Mouse (Mus musculus): ENCODE results near the gene Snap29. TPM values are rescaled to one million over a fixed set of nuclear protein-coding genes. Genes with fewer than 3 reads are reported as not detected.

Gene Snap29
- polyA plus RNA-seq (2016; fragmentation: Nextera tagmentation; extraction: Ambion mirVana): 11.3 and 13.7 TPM in 2 replicates

DNA sequence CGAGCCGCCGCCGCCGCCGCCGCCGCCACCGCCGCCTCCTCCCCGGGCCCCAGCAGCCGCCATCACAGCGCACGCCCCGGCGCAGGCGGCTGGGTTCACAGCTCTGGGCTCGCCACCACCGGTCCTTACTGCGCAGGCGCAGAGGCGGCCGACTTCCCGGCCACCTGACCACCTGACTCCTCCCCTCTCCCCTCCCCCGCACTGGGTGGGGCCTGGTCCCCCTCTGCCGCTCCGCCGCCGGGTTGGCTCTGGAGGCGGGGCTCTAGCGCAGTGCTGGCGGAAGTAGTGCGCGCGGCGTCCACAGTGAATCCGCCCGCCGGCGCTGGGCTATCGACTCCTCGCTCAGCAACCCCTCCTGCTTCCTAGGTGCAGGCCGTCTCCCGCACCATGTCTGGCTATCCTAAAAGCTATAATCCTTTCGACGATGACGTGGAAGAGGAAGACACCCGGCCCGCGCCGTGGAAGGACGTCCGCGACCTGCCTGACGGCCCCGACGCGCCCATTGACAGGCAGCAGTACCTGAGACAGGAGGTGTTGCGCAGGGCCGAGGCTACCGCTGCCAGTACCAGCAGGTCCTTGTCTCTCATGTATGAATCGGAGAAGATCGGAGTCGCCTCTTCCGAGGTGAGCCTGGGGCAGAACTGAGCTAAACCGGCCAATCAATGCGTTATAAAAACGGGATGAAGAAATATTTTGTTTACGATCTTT, at the start of gene Snap29, which contains the start of gene Pi4ka:
Snap29 (plus strand) TSS at position 251 of the 708 bp plus-strand sequence.
Pi4ka (minus strand) TSS at position 579 of the 708 bp plus-strand sequence.
- Histone ChIP-seq H3K36me3 (peaks cover 8% of the 10 kb centered on the region), H3K27ac (replicated peaks) (peak within 1 kb of the TSS; percentile 93), H3K4me1 (peaks cover 26% of the 10 kb centered on the region), H3K27me3 (ENCODE audit: low read depth, poor library complexity, severe bottlenecking) (no peaks in the 10 kb centered on the region), H3K9me3 (replicated peaks) (no peaks in the 10 kb centered on the region), H3K4me3 (peak within 1 kb of the TSS; percentile 87)
- DNase-seq (ENCODE audit: low spot score): peak; percentile 100
- WGBS: under 1% methylated on average over 65 of the region's 69 CpGs

- Histone ChIP-seq H3K4me3 (no peak overlapping the region), H3K9me3 (replicated peaks) (no peaks in the 10 kb centered on the region), H3K27ac (replicated peaks) (no peak overlapping the region), H3K36me3 (peaks cover 68% of the 10 kb centered on the region), H3K4me1 (no peaks in the 10 kb centered on the region), H3K27me3 (ENCODE audit: low read depth, poor library complexity, severe bottlenecking) (no peaks in the 10 kb centered on the region)
- 88% methylated on average over 6 of the region's 6 CpGs for WGBS
- DNase-seq (ENCODE audit: low spot score): no peak
Observed at GRCm38 (mm10) chr16:17356031-17356430, 49.8 kb upstream of the Snap29 start.

- 97% methylated on average over 4 of the region's 4 CpGs for WGBS
- Histone ChIP-seq H3K4me3 (no peak overlapping the region), H3K36me3 (peaks cover 52% of the 10 kb centered on the region), H3K9me3 (replicated peaks) (no peaks in the 10 kb centered on the region), H3K27me3 (ENCODE audit: low read depth, poor library complexity, severe bottlenecking) (no peaks in the 10 kb centered on the region), H3K27ac (replicated peaks) (no peak overlapping the region), H3K4me1 (no peaks in the 10 kb centered on the region)
- no peak for DNase-seq (ENCODE audit: low spot score)
Observed at GRCm38 (mm10) chr16:17358787-17359186, 47.0 kb upstream of the Snap29 start.

GRCm38 (mm10) chr16:17382306-17382705, 23.5 kb upstream of the Snap29 start:
- Histone ChIP-seq H3K9me3 (replicated peaks) (no peaks in the 10 kb centered on the region), H3K36me3 (peaks cover 36% of the 10 kb centered on the region), H3K27me3 (ENCODE audit: low read depth, poor library complexity, severe bottlenecking) (no peaks in the 10 kb centered on the region), H3K4me1 (no peaks in the 10 kb centered on the region), H3K27ac (replicated peaks) (no peak overlapping the region), H3K4me3 (no peak overlapping the region)
- 97% methylated on average over 4 of the region's 4 CpGs for WGBS
- DNase-seq (ENCODE audit: low spot score): no peak

DNA sequence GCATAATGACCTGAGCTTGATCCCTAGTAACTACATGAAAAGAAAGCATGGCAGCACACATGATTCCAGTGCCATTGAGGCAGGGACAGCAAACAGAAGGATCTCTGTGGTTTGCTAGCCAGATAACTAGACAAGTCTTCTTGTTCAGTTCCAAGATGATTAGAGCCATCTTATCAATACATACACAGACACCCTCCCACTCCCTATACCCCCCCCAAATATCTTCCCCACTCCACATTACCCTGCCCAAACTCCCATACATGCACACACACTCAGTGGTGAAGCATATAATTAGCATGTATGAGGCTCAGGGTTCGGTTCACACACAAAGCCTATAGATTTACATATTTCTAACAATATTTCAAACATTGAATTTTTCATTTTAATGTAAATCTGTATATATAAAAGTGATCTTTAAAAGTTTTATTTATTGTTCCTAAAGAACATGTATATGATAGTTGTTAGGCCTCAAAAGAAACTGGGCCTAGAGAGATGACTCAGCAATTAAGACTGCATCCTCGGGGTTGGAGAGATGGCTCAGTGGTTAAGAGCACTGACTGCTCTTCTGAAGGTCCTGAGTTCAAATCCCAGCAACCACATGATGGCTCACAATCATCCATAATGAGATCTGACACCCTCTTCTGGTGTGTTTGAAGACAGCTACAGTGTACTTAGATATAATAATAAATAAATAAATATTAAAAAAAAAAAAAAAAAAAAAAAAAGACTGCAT, 22.0 kb upstream of the Snap29 start:
- DNase-seq (ENCODE audit: low spot score): no peak

GRCm38 (mm10) chr16:17392784-17393183, 13.0 kb upstream of the Snap29 start:
- Histone ChIP-seq H3K4me3 (no peak overlapping the region), H3K4me1 (no peaks in the 10 kb centered on the region), H3K27me3 (ENCODE audit: low read depth, poor library complexity, severe bottlenecking) (no peaks in the 10 kb centered on the region), H3K36me3 (peaks cover 14% of the 10 kb centered on the region), H3K9me3 (replicated peaks) (no peaks in the 10 kb centered on the region), H3K27ac (replicated peaks) (no peak overlapping the region)
- no peak for DNase-seq (ENCODE audit: low spot score)
- WGBS: 90% methylated on average over 4 of the region's 4 CpGs

More for the DNA sequence above, 22.0 kb upstream of the Snap29 start:
- no peaks in the 10 kb centered on the region for H3K9me3 ChIP-seq (replicated peaks)
- 86% methylated on average over 2 of the region's 2 CpGs for WGBS
- no peaks in the 10 kb centered on the region for H3K4me1 ChIP-seq
- no peaks in the 10 kb centered on the region for H3K27me3 ChIP-seq (ENCODE audit: low read depth, poor library complexity, severe bottlenecking)
- peaks cover 29% of the 10 kb centered on the region for H3K36me3 ChIP-seq
- H3K27ac ChIP-seq (replicated peaks): no peak overlapping the region
- H3K4me3 ChIP-seq: no peak overlapping the region

DNA sequence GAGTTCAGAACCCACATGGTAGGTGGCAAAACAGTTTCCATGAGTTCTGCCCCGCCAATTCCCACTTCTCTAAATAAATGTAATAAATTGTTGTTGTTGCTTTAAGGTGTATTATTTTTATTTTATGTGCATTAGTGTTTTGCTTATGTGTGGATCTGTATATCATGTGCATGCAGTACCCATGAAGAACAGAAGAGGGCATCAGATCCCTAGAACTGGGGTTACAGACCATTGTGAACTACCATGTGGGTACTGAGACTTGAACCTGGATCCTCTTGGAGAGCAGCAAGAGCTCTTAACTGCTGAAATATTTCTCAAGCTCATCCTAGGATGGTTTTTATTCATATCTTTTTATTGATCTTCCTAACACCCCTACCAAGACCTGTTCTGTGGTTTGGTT, 2.9 kb upstream of the Snap29 start:
- no peak for DNase-seq (ENCODE audit: low spot score)
- H3K9me3 ChIP-seq (replicated peaks): no peaks in the 10 kb centered on the region
- H3K36me3 ChIP-seq: peaks cover 8% of the 10 kb centered on the region
- WGBS: 70% methylated on average over 1 of the region's 1 CpGs
- no peak overlapping the region for H3K27ac ChIP-seq (replicated peaks)
- no peak overlapping the region for H3K4me3 ChIP-seq
- H3K27me3 ChIP-seq (ENCODE audit: low read depth, poor library complexity, severe bottlenecking): no peaks in the 10 kb centered on the region
- H3K4me1 ChIP-seq: peaks cover 24% of the 10 kb centered on the region

GRCm38 (mm10) chr16:17405271-17405696, 502 bp upstream of the Snap29 start:
- WGBS: under 1% methylated on average over 22 of the region's 22 CpGs
- H3K36me3 ChIP-seq: peaks cover 8% of the 10 kb centered on the region
- H3K9me3 ChIP-seq (replicated peaks): no peaks in the 10 kb centered on the region
- H3K4me3 ChIP-seq: peak overlapping the region; percentile 87
- peaks cover 26% of the 10 kb centered on the region for H3K4me1 ChIP-seq
- peak overlapping the region; percentile 93 for H3K27ac ChIP-seq (replicated peaks)
- no peak for DNase-seq (ENCODE audit: low spot score)
- H3K27me3 ChIP-seq (ENCODE audit: low read depth, poor library complexity, severe bottlenecking): no peaks in the 10 kb centered on the region

DNA sequence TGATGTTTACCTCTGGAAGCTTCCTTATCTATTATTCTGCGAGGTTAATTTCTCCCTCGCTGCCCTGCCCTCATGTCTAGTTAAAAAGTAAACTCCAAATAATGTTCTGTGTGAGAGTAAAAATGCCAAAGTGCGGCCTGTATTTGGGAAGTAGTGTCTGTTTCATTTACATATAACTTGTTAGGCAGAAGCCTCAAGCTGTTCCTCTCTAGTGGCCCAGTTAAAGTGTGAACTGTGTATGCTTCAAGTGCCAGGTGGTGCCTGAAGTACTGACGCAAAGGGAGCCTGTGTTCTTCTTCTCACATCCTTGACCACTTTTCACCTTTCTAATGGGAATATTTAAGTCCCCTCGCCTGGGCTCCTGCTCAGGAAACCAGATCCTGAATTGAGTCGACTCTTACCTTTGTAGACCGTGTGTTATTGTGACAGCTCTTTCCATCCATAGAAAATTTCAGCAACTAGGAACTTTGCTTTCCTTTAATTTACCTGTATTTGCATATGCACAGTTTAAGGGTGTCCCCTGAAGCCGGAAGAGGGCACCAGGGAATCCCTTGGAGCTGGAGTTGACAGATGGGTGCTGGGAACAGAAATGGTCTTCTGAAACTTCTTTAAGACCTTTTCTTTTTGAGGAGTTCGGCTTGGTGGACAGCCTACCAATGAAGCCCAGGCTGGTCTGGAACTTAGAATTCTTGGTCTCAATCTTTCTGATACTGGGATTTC, 886 bp downstream of the Snap29 start:
- Histone ChIP-seq H3K4me1 (peaks cover 26% of the 10 kb centered on the region), H3K36me3 (peaks cover 8% of the 10 kb centered on the region), H3K4me3 (peak overlapping the region; percentile 87), H3K9me3 (replicated peaks) (no peaks in the 10 kb centered on the region), H3K27me3 (ENCODE audit: low read depth, poor library complexity, severe bottlenecking) (no peaks in the 10 kb centered on the region), H3K27ac (replicated peaks) (no peak overlapping the region)
- 45% methylated on average over 9 of the region's 9 CpGs for WGBS
- no peak for DNase-seq (ENCODE audit: low spot score)

- Histone ChIP-seq H3K4me1 (peaks cover 26% of the 10 kb centered on the region), H3K9me3 (replicated peaks) (no peaks in the 10 kb centered on the region), H3K27ac (replicated peaks) (no peak overlapping the region), H3K36me3 (no peaks in the 10 kb centered on the region), H3K27me3 (ENCODE audit: low read depth, poor library complexity, severe bottlenecking) (no peaks in the 10 kb centered on the region), H3K4me3 (no peak overlapping the region)
- no peak for DNase-seq (ENCODE audit: low spot score)
- 92% methylated on average over 2 of the region's 2 CpGs for WGBS
Observed at GRCm38 (mm10) chr16:17409046-17409445, 3.3 kb downstream of the Snap29 start.

DNA sequence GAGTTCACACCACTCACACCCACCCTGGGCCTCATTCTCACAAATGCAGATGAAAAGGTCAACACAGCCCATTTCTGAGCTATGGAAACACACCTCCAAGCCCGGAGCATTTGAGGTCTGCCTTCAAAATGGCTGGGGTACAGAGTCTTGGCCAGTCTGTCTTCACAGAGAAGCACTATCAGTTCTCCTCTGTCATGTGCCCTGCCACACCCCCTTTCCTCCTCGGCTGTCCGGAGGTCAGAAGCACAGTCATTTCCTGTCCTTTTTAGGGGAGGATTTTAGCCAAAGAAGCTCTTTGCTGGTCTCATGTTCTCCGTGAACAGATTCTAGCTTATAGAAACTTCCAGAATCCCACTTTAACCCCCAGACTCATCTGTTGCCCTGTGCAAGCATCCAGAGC, 4.4 kb downstream of the Snap29 start:
- no peaks in the 10 kb centered on the region for H3K36me3 ChIP-seq
- H3K9me3 ChIP-seq (replicated peaks): no peaks in the 10 kb centered on the region
- no peak for DNase-seq (ENCODE audit: low spot score)
- peaks cover 15% of the 10 kb centered on the region for H3K4me1 ChIP-seq
- no peak overlapping the region for H3K4me3 ChIP-seq
- 82% methylated on average over 4 of the region's 4 CpGs for WGBS
- no peak overlapping the region for H3K27ac ChIP-seq (replicated peaks)
- no peaks in the 10 kb centered on the region for H3K27me3 ChIP-seq (ENCODE audit: low read depth, poor library complexity, severe bottlenecking)

DNA sequence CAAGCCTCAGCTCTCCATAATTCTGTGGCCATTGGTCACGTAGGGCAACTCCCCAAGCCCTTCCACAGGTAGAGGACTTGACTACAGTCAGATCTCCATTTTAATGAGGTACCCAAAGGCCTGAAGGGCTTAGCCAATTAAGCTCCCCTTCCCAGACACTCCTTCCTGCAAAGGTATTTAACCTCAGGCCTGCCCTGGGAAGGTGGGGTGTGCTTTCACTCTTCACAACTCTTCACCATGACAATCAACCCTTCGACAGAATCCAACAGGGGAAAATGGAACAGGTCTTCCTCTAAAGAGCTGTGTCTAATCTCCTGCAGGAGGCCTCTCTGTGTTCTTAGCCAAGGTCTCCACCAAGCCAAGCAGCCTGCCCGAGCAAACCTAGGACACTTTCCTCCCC, 17.2 kb downstream of the Snap29 start:
- Histone ChIP-seq H3K4me3 (no peak overlapping the region), H3K9me3 (replicated peaks) (no peaks in the 10 kb centered on the region), H3K27me3 (ENCODE audit: low read depth, poor library complexity, severe bottlenecking) (no peaks in the 10 kb centered on the region), H3K27ac (replicated peaks) (no peak overlapping the region), H3K4me1 (no peaks in the 10 kb centered on the region), H3K36me3 (peaks cover 64% of the 10 kb centered on the region)
- whole genome bisulfite sequencing: 76% methylated on average over 3 of the region's 3 CpGs
- no peak for DNase-seq (ENCODE audit: low spot score)
